Mouse (Mus musculus) MEL (cell line): ENCODE measurements around the gene Gm27027. TPM values are rescaled to one million over a fixed set of nuclear protein-coding genes. Genes with fewer than 3 reads are reported as not detected.

ENCODE experiments used
- DNase-seq: peaks from one replicate; pipeline ENCODE4 v3.0.0; 2011; ENCODE audit warnings: low read depth, low spot score
- H3K27ac ChIP-seq: 2 replicates; pipeline ENCODE4 v1.5.1; 2012; ENCODE audit warnings: low read depth, mild to moderate bottlenecking, control low read depth, low read length, moderate library complexity; ENCODE audit not compliant: control insufficient read depth
- H3K27me3 ChIP-seq, 2 experiments: fragments of 150-350 bp in 1 of 2; sonication (generic) in 1 of 2; 2 replicates each; pipeline ENCODE4 v1.6.1; 2012; ENCODE audit warnings: low read length in 2 of 2, mild to moderate bottlenecking in 2 of 2, improper control_type of control experiment in 1 of 2, moderate library complexity in 1 of 2; ENCODE audit not compliant: insufficient read depth in 2 of 2, control insufficient read depth in 1 of 2
- H3K36me3 ChIP-seq, 2 experiments: 2 replicates each; pipeline ENCODE4 v1.6.1; 2012 to 2014; ENCODE audit warnings: low read length in 2 of 2, improper control_type of control experiment in 1 of 2, inconsistent platforms in 1 of 2, mild to moderate bottlenecking in 1 of 2; ENCODE audit not compliant: insufficient read depth in 2 of 2, control insufficient read depth in 1 of 2
- H3K4me1 ChIP-seq, 2 experiments: fragments of 150-350 bp in 1 of 2; sonication (generic) in 1 of 2; 2 replicates each; pipeline ENCODE4 v1.6.1; 2012; ENCODE audit warnings: low read length in 2 of 2, improper control_type of control experiment in 1 of 2, mild to moderate bottlenecking in 1 of 2; ENCODE audit not compliant: insufficient read depth in 2 of 2, control insufficient read depth in 1 of 2
- H3K4me3 ChIP-seq, 2 experiments: fragments of 150-350 bp in 1 of 2; sonication (generic) in 1 of 2; 2 replicates each; pipeline ENCODE4 v1.5.1; 2012; ENCODE audit warnings: low read depth in 2 of 2, low read length in 2 of 2, mild to moderate bottlenecking in 2 of 2, moderate library complexity in 2 of 2, control low read depth in 1 of 2, improper control_type of control experiment in 1 of 2; ENCODE audit not compliant: control insufficient read depth in 1 of 2, insufficient read depth in 1 of 2
- H3K79me2 ChIP-seq: 2 replicates; pipeline ENCODE4 v1.6.1; 2012; ENCODE audit warnings: mild to moderate bottlenecking, low read length, moderate library complexity; ENCODE audit not compliant: control insufficient read depth, poor library complexity, insufficient read depth
- H3K9ac ChIP-seq: 2 replicates; pipeline ENCODE4 v1.6.1; 2012; ENCODE audit warnings: low read depth, mild to moderate bottlenecking, control low read depth, low read length, moderate library complexity; ENCODE audit not compliant: control insufficient read depth, poor library complexity, severe bottlenecking
- H3K9me3 ChIP-seq: fragments of 150-350 bp; sonication (generic); replicated peaks from 2 replicates; pipeline ENCODE4 v1.6.1; 2012; ENCODE audit warnings: mild to moderate bottlenecking, low read length, improper control_type of control experiment, moderate library complexity; ENCODE audit not compliant: insufficient read depth
- BHLHE40 ChIP-seq: IDR thresholded peaks from 2 replicates; pipeline ENCODE4 v1.6.1; 2012; ENCODE audit warnings: low read depth, mild to moderate bottlenecking, inconsistent platforms, low read length, improper control_type of control experiment, borderline replicate concordance
- CHD1 ChIP-seq: IDR thresholded peaks from 2 replicates; pipeline ENCODE4 v1.6.1; 2012; ENCODE audit warnings: low read depth, mild to moderate bottlenecking, inconsistent platforms, low read length, improper control_type of control experiment
- CTCF ChIP-seq, 3 experiments: IDR thresholded peaks in 2 of 3; conservative IDR thresholded peaks in 1 of 3; 2 replicates each; pipeline ENCODE4 v1.5.1; 2011 to 2012; ENCODE audit warnings: low read length in 3 of 3, low read depth in 2 of 3, mild to moderate bottlenecking in 2 of 3, improper control_type of control experiment in 1 of 3, inconsistent platforms in 1 of 3, mixed read lengths in 1 of 3, moderate library complexity in 1 of 3; ENCODE audit not compliant: control insufficient read depth in 1 of 3, insufficient read depth in 1 of 3, poor library complexity in 1 of 3, severe bottlenecking in 1 of 3
- ETS1 ChIP-seq: IDR thresholded peaks from 2 replicates; pipeline ENCODE4 v1.6.1; 2012; ENCODE audit warnings: low read depth, mild to moderate bottlenecking, inconsistent platforms, low read length, improper control_type of control experiment, moderate library complexity
- GABPA ChIP-seq: IDR thresholded peaks from 2 replicates; pipeline ENCODE4 v1.6.1; 2012; ENCODE audit warnings: low read depth, mild to moderate bottlenecking, inconsistent platforms, low read length, improper control_type of control experiment, moderate library complexity
- MEF2A ChIP-seq: IDR thresholded peaks from 2 replicates; pipeline ENCODE4 v1.6.1; 2014; ENCODE audit warnings: low read depth, mild to moderate bottlenecking, inconsistent platforms, low read length, improper control_type of control experiment; ENCODE audit not compliant: poor library complexity, insufficient replicate concordance, severe bottlenecking; ENCODE audit errors: extremely low read depth
- MYB ChIP-seq: IDR thresholded peaks from 2 replicates; pipeline ENCODE4 v1.6.1; 2011; ENCODE audit warnings: mild to moderate bottlenecking, low read depth, low read length, improper control_type of control experiment
- NRF1 ChIP-seq: IDR thresholded peaks from 2 replicates; pipeline ENCODE4 v1.6.1; 2014; ENCODE audit warnings: low read depth, mild to moderate bottlenecking, inconsistent platforms, low read length, improper control_type of control experiment, moderate library complexity; ENCODE audit not compliant: poor library complexity, insufficient read depth, severe bottlenecking
- SIN3A ChIP-seq: IDR thresholded peaks from 2 replicates; pipeline ENCODE4 v1.6.1; 2012; ENCODE audit warnings: low read length, improper control_type of control experiment, inconsistent platforms
- USF1 ChIP-seq: IDR thresholded peaks from 2 replicates; pipeline ENCODE4 v1.6.1; 2014; ENCODE audit warnings: low read depth, mild to moderate bottlenecking, inconsistent platforms, low read length, improper control_type of control experiment, moderate library complexity
- ZKSCAN1 ChIP-seq: IDR thresholded peaks from 2 replicates; pipeline ENCODE4 v1.6.1; 2012; ENCODE audit warnings: low read depth, mild to moderate bottlenecking, inconsistent platforms, low read length, improper control_type of control experiment, moderate library complexity
- ZMIZ1 ChIP-seq: IDR thresholded peaks from 2 replicates; pipeline ENCODE4 v1.6.1; 2012; ENCODE audit warnings: low read depth, mild to moderate bottlenecking, inconsistent platforms, low read length, improper control_type of control experiment, moderate library complexity
- polyA plus RNA-seq, 2 experiments: library from polyadenylated mRNA; stranded (reverse) in 1 of 2; unstranded in 1 of 2; fragments of >175 nt in 1 of 2; fragments of >200 nt in 1 of 2; gene quantifications; 2 replicates each; pipeline versions ENCODE4 v1.2.1 to v1.2.4; 2012; ENCODE audit warnings: low replicate concordance in 2 of 2, low read depth in 1 of 2; ENCODE audit not compliant: insufficient read length in 2 of 2, insufficient read depth in 1 of 2, missing spikeins in 1 of 2
- total RNA-seq: library from RNA; depleted of rRNA; stranded (reverse); fragments of 300-350 nt; gene quantifications from 2 replicates; pipeline ENCODE4 v1.2.3, GENCODE M21; 2012

The Gm27027 gene
- total and polyA plus RNA-seq, 3 experiments = not detected

GRCm38 (mm10) chr2:93963802-93964201 is 32.4 kb downstream of the Gm27027 start:
- Histone ChIP-seq H3K4me3 (no peak overlapping the region), H3K9me3 (no peaks in the 10 kb centered on the region), H3K4me1 (no peaks in the 10 kb centered on the region)
- DNase-seq = no peak
- TF ChIP-seq ETS1 = no peak
- no peak for TF ChIP-seq MYB
- no peak for TF ChIP-seq ZMIZ1
- no peak for TF ChIP-seq BHLHE40
- no peak for TF ChIP-seq SIN3A
- TF ChIP-seq CTCF (IDR thresholded peaks at IDR 0.05 in 2 of 3, conservative IDR thresholded peaks at IDR 0.05 in 1 of 3; ENCODE audit: control insufficient read depth in 1 of 3, insufficient read depth in 1 of 3, low read depth in 2 of 3, low read length in 3 of 3, poor library complexity in 1 of 3, severe bottlenecking in 1 of 3) = no peak
- TF ChIP-seq, all 39 proteins: peak for 0
- Histone ChIP-seq H3K27me3 (no peaks in the 10 kb centered on the region), H3K79me2 (no peaks in the 10 kb centered on the region), H3K27ac (no peak overlapping the region), H3K36me3 (no peaks in the 10 kb centered on the region), H3K9ac (no peak overlapping the region)

GRCm38 (mm10) chr2:93961716-93962115 is 34.4 kb downstream of the Gm27027 start:
- no peak for TF ChIP-seq NRF1
- TF ChIP-seq CHD1 = no peak
- no peak for TF ChIP-seq GABPA
- TF ChIP-seq ZKSCAN1 = no peak
- TF ChIP-seq, all 39 proteins: peak for 0
- Histone ChIP-seq H3K9me3 (no peaks in the 10 kb centered on the region), H3K4me1 (no peaks in the 10 kb centered on the region), H3K36me3 (no peaks in the 10 kb centered on the region), H3K4me3 (no peak overlapping the region), H3K79me2 (no peaks in the 10 kb centered on the region), H3K9ac (no peak overlapping the region), H3K27ac (no peak overlapping the region), H3K27me3 (no peaks in the 10 kb centered on the region)
- no peak for DNase-seq

GRCm38 (mm10) chr2:93959346-93959745 is 36.8 kb downstream of the Gm27027 start:
- no peaks in the 10 kb centered on the region for H3K36me3 ChIP-seq
- no peaks in the 10 kb centered on the region for H3K4me1 ChIP-seq
- no peak for DNase-seq
- TF ChIP-seq CTCF (IDR thresholded peaks at IDR 0.05 in 2 of 3, conservative IDR thresholded peaks at IDR 0.05 in 1 of 3; ENCODE audit: control insufficient read depth in 1 of 3, insufficient read depth in 1 of 3, low read depth in 2 of 3, low read length in 3 of 3, poor library complexity in 1 of 3, severe bottlenecking in 1 of 3) = no peak
- TF ChIP-seq MEF2A = no peak
- TF ChIP-seq USF1 = peak; percentile 48
- TF ChIP-seq, all 39 proteins: peak for 1
- H3K4me3 ChIP-seq = no peak overlapping the region
- no peaks in the 10 kb centered on the region for H3K27me3 ChIP-seq
- no peak overlapping the region for H3K9ac ChIP-seq
- H3K79me2 ChIP-seq = no peaks in the 10 kb centered on the region
- no peak overlapping the region for H3K27ac ChIP-seq
- H3K9me3 ChIP-seq = no peaks in the 10 kb centered on the region
